Mouse (Mus musculus) brain, embryonic 14.5 days (tissue): Measurements from ENCODE around the gene Pnpla2.

Experiments
- CTCF ChIP-seq: fragments of 200-500 bp; IDR thresholded peaks from 2 replicates; pipeline ENCODE4 v1.5.1; 2012; ENCODE audit warnings: inconsistent platforms, mild to moderate bottlenecking, moderate library complexity, borderline replicate concordance; ENCODE audit not compliant: insufficient read depth, insufficient read length; ENCODE audit errors: extremely low read depth
- POLR2A ChIP-seq: fragments of 200-500 bp; IDR thresholded peaks from 2 replicates; pipeline ENCODE4 v1.6.1; 2012; ENCODE audit warnings: mild to moderate bottlenecking, inconsistent platforms, borderline replicate concordance; ENCODE audit not compliant: poor library complexity, insufficient read depth, insufficient read length, severe bottlenecking; ENCODE audit errors: extremely low read depth

- TF ChIP-seq POLR2A = no peak
- no peak for TF ChIP-seq CTCF
These were observed 31.2 kb downstream of the Pnpla2 start for GRCm38 (mm10) chr7:141486239-141486638.
